ENCODE assay signal across 20 mouse cellular contexts in genomic region chr2:40926626-40927025, GRCm38 (mm10).
DNase-seq lines count a peak whose midpoint lies in the region; ATAC-seq and TF ChIP-seq lines count a peak whose summit lies in the region.
"Had no signal": no experiment of that assay in that cellular context is flagged by ENCODE, and none has a peak within 500 bp of the region (broad histone marks: within the 10 kb centered on the region; RNA-seq: fewer than 3 reads in every experiment).

No protein-coding gene starts in this region.

- no peak overlapping the region for H3K4me2 ChIP-seq in forebrain, embryonic 16.5 days (ENCODE audit: low read length)
- no peak overlapping the region for H3K4me2 ChIP-seq in forebrain, embryonic 12.5 days
- H3K4me2 ChIP-seq in midbrain, postnatal 0 days (ENCODE audit: low read depth, low read length, poor library complexity, severe bottlenecking) = no peak overlapping the region
- no peak overlapping the region for H3K4me2 ChIP-seq in midbrain, embryonic 14.5 days (ENCODE audit: low read length)
- H3K4me2 ChIP-seq: embryonic facial prominence, embryonic 12.5 days; heart, embryonic 13.5 days had no signal

- H3K4me3 ChIP-seq in forebrain, embryonic 16.5 days (replicated peaks; ENCODE audit: low read length) = no peak overlapping the region
- no peak overlapping the region for H3K4me3 ChIP-seq in forebrain, embryonic 12.5 days (replicated peaks)
- H3K4me3 ChIP-seq in midbrain, postnatal 0 days (ENCODE audit: low read depth, low read length) = no peak overlapping the region
- no peak overlapping the region for H3K4me3 ChIP-seq in midbrain, embryonic 14.5 days (replicated peaks; ENCODE audit: low read depth, low read length)
- H3K4me3 ChIP-seq: embryonic facial prominence, embryonic 12.5 days; heart, embryonic 13.5 days had no signal

- H3K27me3 ChIP-seq in forebrain, embryonic 16.5 days (replicated peaks; ENCODE audit: control insufficient read depth, insufficient read depth, low read length) = no peaks in the 10 kb centered on the region
- H3K27me3 ChIP-seq in forebrain, embryonic 12.5 days = no peaks in the 10 kb centered on the region
- H3K27me3 ChIP-seq in midbrain, postnatal 0 days (ENCODE audit: insufficient read depth, low read length) = no peaks in the 10 kb centered on the region
- no peaks in the 10 kb centered on the region for H3K27me3 ChIP-seq in midbrain, embryonic 14.5 days (ENCODE audit: control insufficient read depth, insufficient read depth, low read length)
- H3K27me3 ChIP-seq: embryonic facial prominence, embryonic 12.5 days; heart, embryonic 13.5 days had no signal

- no peak overlapping the region for H3K27ac ChIP-seq in forebrain, embryonic 16.5 days (ENCODE audit: low read length)
- no peak overlapping the region for H3K27ac ChIP-seq in forebrain, embryonic 12.5 days
- H3K27ac ChIP-seq in midbrain, postnatal 0 days (ENCODE audit: low read depth, low read length) = no peak overlapping the region
- H3K27ac ChIP-seq in midbrain, embryonic 14.5 days (replicated peaks; ENCODE audit: low read depth, low read length) = no peak overlapping the region
- H3K27ac ChIP-seq: embryonic facial prominence, embryonic 12.5 days; heart, embryonic 13.5 days had no signal

- H3K36me3 ChIP-seq in forebrain, embryonic 16.5 days (ENCODE audit: control insufficient read depth, insufficient read depth) = no peaks in the 10 kb centered on the region
- no peaks in the 10 kb centered on the region for H3K36me3 ChIP-seq in forebrain, embryonic 12.5 days (replicated peaks)
- H3K36me3 ChIP-seq in midbrain, postnatal 0 days (ENCODE audit: insufficient read depth, low read length) = no peaks in the 10 kb centered on the region
- no peaks in the 10 kb centered on the region for H3K36me3 ChIP-seq in midbrain, embryonic 14.5 days (ENCODE audit: control insufficient read depth, insufficient read depth, low read length)
- H3K36me3 ChIP-seq: embryonic facial prominence, embryonic 12.5 days; G1E; heart, embryonic 13.5 days had no signal

- H3K9ac ChIP-seq in forebrain, embryonic 16.5 days (replicated peaks; ENCODE audit: low read depth, low read length) = no peak overlapping the region
- no peak overlapping the region for H3K9ac ChIP-seq in forebrain, embryonic 12.5 days
- H3K9ac ChIP-seq in midbrain, postnatal 0 days (replicated peaks; ENCODE audit: low read length, poor library complexity, severe bottlenecking) = no peak overlapping the region
- no peak overlapping the region for H3K9ac ChIP-seq in midbrain, embryonic 14.5 days (replicated peaks; ENCODE audit: low read length)
- H3K9ac ChIP-seq: embryonic facial prominence, embryonic 12.5 days; heart, embryonic 13.5 days had no signal

- no peak for TF ChIP-seq CTCF in midbrain, postnatal 0 days (IDR thresholded peaks at IDR 0.05)
- no peak for TF ChIP-seq CTCF in brain, embryonic 14.5 days (IDR thresholded peaks at IDR 0.05; ENCODE audit: borderline replicate concordance, extremely low read depth, insufficient read depth, insufficient read length)

- H3K4me1 ChIP-seq in forebrain, embryonic 16.5 days (replicated peaks; ENCODE audit: control insufficient read depth, insufficient read depth, low read length) = no peaks in the 10 kb centered on the region
- H3K4me1 ChIP-seq in forebrain, embryonic 12.5 days = no peaks in the 10 kb centered on the region
- H3K4me1 ChIP-seq in midbrain, postnatal 0 days (ENCODE audit: insufficient read depth, low read length) = no peaks in the 10 kb centered on the region
- H3K4me1 ChIP-seq in midbrain, embryonic 14.5 days (ENCODE audit: control insufficient read depth, insufficient read depth, low read length) = no peaks in the 10 kb centered on the region
- H3K4me1 ChIP-seq: embryonic facial prominence, embryonic 12.5 days; heart, embryonic 13.5 days had no signal

- no peaks in the 10 kb centered on the region for H3K9me3 ChIP-seq in forebrain, embryonic 16.5 days (ENCODE audit: control insufficient read depth, low read length)
- no peaks in the 10 kb centered on the region for H3K9me3 ChIP-seq in forebrain, embryonic 12.5 days
- no peaks in the 10 kb centered on the region for H3K9me3 ChIP-seq in midbrain, postnatal 0 days (ENCODE audit: low read length)
- H3K9me3 ChIP-seq in midbrain, embryonic 14.5 days (ENCODE audit: control insufficient read depth, low read length) = no peaks in the 10 kb centered on the region
- H3K9me3 ChIP-seq: embryonic facial prominence, embryonic 12.5 days; G1E; heart, embryonic 13.5 days had no signal

- ATAC-seq in forebrain, embryonic 16.5 days = peak; percentile 70
- no peak for ATAC-seq in forebrain, embryonic 12.5 days (ENCODE audit: low FRiP score)
- no peak for ATAC-seq in midbrain, postnatal 0 days (ENCODE audit: low FRiP score)
- ATAC-seq in midbrain, embryonic 14.5 days (ENCODE audit: low FRiP score, low TSS enrichment) = no peak
- ATAC-seq: CD4-positive, CD25-positive, alpha-beta regulatory T cell, adult 4 months; intestine, embryonic 16.5 days had no signal

- no peak for TF ChIP-seq POLR2A in brain, embryonic 14.5 days (IDR thresholded peaks at IDR 0.05; ENCODE audit: borderline replicate concordance, extremely low read depth, insufficient read depth, insufficient read length, poor library complexity, severe bottlenecking)

- peak; percentile 10 for DNase-seq in midbrain, postnatal 0 days (ENCODE audit: low spot score)
- no peak for DNase-seq in midbrain, embryonic 14.5 days
- DNase-seq in Muller cell, postnatal 12 days (ENCODE audit: inconsistent ontology term) = peak; percentile 94
- DNase-seq in brain, embryonic 14.5 days (ENCODE audit: low read depth) = peak; percentile 62
- no peak for DNase-seq in cerebellum, postnatal 36 days
- DNase-seq: adrenal gland, postnatal 10 days; B cell, adult 2 months; cerebellum, adult 2 months; cerebellum, postnatal 10 days; gastrocnemius, postnatal 36 days; heart, adult 11 months; heart, postnatal 36 days; kidney, adult 2 months had no signal

Comparison
In these comparisons a context has a peak if more than half of its experiments do, and no peak if none do; other contexts are left out.
1. DNase-seq: peak in midbrain, postnatal 0 days (single experiment), Muller cell, postnatal 12 days (single experiment) and brain, embryonic 14.5 days (single experiment); none in midbrain, embryonic 14.5 days (single experiment) and cerebellum, postnatal 36 days (0 of 2).